Mouse (Mus musculus): ENCODE results near the gene Gm49318. TPM values are rescaled to one million over a fixed set of nuclear protein-coding genes. Genes with fewer than 3 reads are reported as not detected.

Gene Gm49318
- polyA plus RNA-seq (2012) = not detected in 2 replicates

GRCm38 (mm10) chr9:22070791-22071573 is at the start of gene Gm49318, which contains the start of gene Zfp653:
Gene Gm49318 (minus strand): TSS chr9:22071259.
Gene Zfp653 (minus strand): TSS chr9:22071376.
- TF ChIP-seq GATA1 (IDR thresholded peaks at IDR 0.05; ENCODE audit: low read length) = no peak
- no peak for TF ChIP-seq TAL1 (IDR thresholded peaks at IDR 0.05; ENCODE audit: low read length)
- Histone ChIP-seq H3K36me3 (ENCODE audit: control insufficient read depth) (peaks cover 67% of the 10 kb centered on the region), H3K27me3 (ENCODE audit: control insufficient read depth) (no peaks in the 10 kb centered on the region), H3K9me3 (ENCODE audit: control insufficient read depth, low read length) (no peaks in the 10 kb centered on the region), H3K4me1 (ENCODE audit: control insufficient read depth) (peaks cover 23% of the 10 kb centered on the region), H3K4me3 (replicated peaks) (peak within 1 kb of the TSS; percentile 88)

- no peak for TF ChIP-seq GATA1 (IDR thresholded peaks at IDR 0.05; ENCODE audit: low read length)
- TF ChIP-seq TAL1 (IDR thresholded peaks at IDR 0.05; ENCODE audit: low read length) = no peak
- no peaks in the 10 kb centered on the region for H3K27me3 ChIP-seq (ENCODE audit: control insufficient read depth)
- H3K36me3 ChIP-seq (ENCODE audit: control insufficient read depth) = peaks cover 12% of the 10 kb centered on the region
- no peaks in the 10 kb centered on the region for H3K9me3 ChIP-seq (ENCODE audit: control insufficient read depth, low read length)
- H3K4me1 ChIP-seq (ENCODE audit: control insufficient read depth) = peaks cover 68% of the 10 kb centered on the region
- H3K4me3 ChIP-seq (replicated peaks) = no peak overlapping the region
These were observed 48.5 kb upstream of the Gm49318 start for GRCm38 (mm10) chr9:22119543-22119942.

GRCm38 (mm10) chr9:22117754-22118456 is 46.8 kb upstream of the Gm49318 start:
- Histone ChIP-seq H3K36me3 (ENCODE audit: control insufficient read depth) (peaks cover 23% of the 10 kb centered on the region), H3K4me3 (replicated peaks) (peak overlapping the region; percentile 83), H3K4me1 (ENCODE audit: control insufficient read depth) (peaks cover 57% of the 10 kb centered on the region), H3K27me3 (ENCODE audit: control insufficient read depth) (no peaks in the 10 kb centered on the region), H3K9me3 (ENCODE audit: control insufficient read depth, low read length) (no peaks in the 10 kb centered on the region)
- TF ChIP-seq GATA1 (IDR thresholded peaks at IDR 0.05; ENCODE audit: low read length) = no peak

- Histone ChIP-seq H3K4me1 (ENCODE audit: control insufficient read depth) (peaks cover 47% of the 10 kb centered on the region), H3K27me3 (ENCODE audit: control insufficient read depth) (no peaks in the 10 kb centered on the region), H3K9me3 (ENCODE audit: control insufficient read depth, low read length) (no peaks in the 10 kb centered on the region), H3K4me3 (replicated peaks) (peak within 1 kb of the TSS; percentile 83), H3K36me3 (ENCODE audit: control insufficient read depth) (peaks cover 34% of the 10 kb centered on the region)
- TF ChIP-seq GATA1 (IDR thresholded peaks at IDR 0.05; ENCODE audit: low read length) (no peak), TAL1 (IDR thresholded peaks at IDR 0.05; ENCODE audit: low read length) (no peak)
These were observed 45.8 kb upstream of the Gm49318 start, which contains the start of gene Elof1 for GRCm38 (mm10) chr9:22116740-22117426. Gene Elof1 (minus strand): TSS chr9:22117172.

DNA sequence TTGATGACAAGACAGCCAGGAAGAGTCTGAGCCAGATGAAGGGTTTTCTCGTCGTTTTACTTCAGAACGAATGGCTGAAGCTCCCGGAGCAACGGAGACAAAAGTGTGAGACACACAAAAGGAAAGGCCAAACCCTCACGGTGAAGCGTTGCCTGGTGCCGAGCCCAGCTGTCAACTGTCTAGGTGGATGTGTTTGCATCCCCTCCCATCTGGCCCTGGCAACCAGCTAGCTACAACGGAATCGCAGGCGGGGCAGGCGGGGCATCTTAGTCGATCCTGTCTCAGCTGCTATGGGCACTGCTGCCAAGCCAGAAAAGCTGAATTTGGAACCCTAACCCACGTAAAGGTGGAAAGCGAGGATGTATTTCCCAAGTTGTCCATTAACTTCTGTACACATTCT is 45.0 kb upstream of the Gm49318 start:
- Histone ChIP-seq H3K4me3 (replicated peaks) (peak overlapping the region; percentile 83), H3K9me3 (ENCODE audit: control insufficient read depth, low read length) (no peaks in the 10 kb centered on the region), H3K27me3 (ENCODE audit: control insufficient read depth) (no peaks in the 10 kb centered on the region), H3K36me3 (ENCODE audit: control insufficient read depth) (peaks cover 42% of the 10 kb centered on the region), H3K4me1 (ENCODE audit: control insufficient read depth) (peaks cover 40% of the 10 kb centered on the region)
- TF ChIP-seq TAL1 (IDR thresholded peaks at IDR 0.05; ENCODE audit: low read length) (no peak), GATA1 (IDR thresholded peaks at IDR 0.05; ENCODE audit: low read length) (no peak)

- no peaks in the 10 kb centered on the region for H3K9me3 ChIP-seq (ENCODE audit: control insufficient read depth, low read length)
- no peaks in the 10 kb centered on the region for H3K27me3 ChIP-seq (ENCODE audit: control insufficient read depth)
- TF ChIP-seq TAL1 (IDR thresholded peaks at IDR 0.05; ENCODE audit: low read length) = no peak
- TF ChIP-seq GATA1 (IDR thresholded peaks at IDR 0.05; ENCODE audit: low read length) = no peak
- H3K4me3 ChIP-seq (replicated peaks) = peak overlapping the region; percentile 83
- peaks cover 46% of the 10 kb centered on the region for H3K36me3 ChIP-seq (ENCODE audit: control insufficient read depth)
- H3K4me1 ChIP-seq (ENCODE audit: control insufficient read depth) = peaks cover 35% of the 10 kb centered on the region
These were observed 44.6 kb upstream of the Gm49318 start for GRCm38 (mm10) chr9:22115635-22116034.

- H3K4me1 ChIP-seq (ENCODE audit: control insufficient read depth) = no peaks in the 10 kb centered on the region; the same call in 1 of the 2 replicates
- H3K36me3 ChIP-seq (ENCODE audit: control insufficient read depth) = peaks cover 42% of the 10 kb centered on the region
- no peak overlapping the region for H3K4me3 ChIP-seq (replicated peaks)
- H3K27me3 ChIP-seq (ENCODE audit: control insufficient read depth) = no peaks in the 10 kb centered on the region
- TF ChIP-seq TAL1 (IDR thresholded peaks at IDR 0.05; ENCODE audit: low read length) = no peak
- no peak for TF ChIP-seq GATA1 (IDR thresholded peaks at IDR 0.05; ENCODE audit: low read length)
- H3K9me3 ChIP-seq (ENCODE audit: control insufficient read depth, low read length) = no peaks in the 10 kb centered on the region
These were observed 37.1 kb upstream of the Gm49318 start for GRCm38 (mm10) chr9:22108194-22108593.

DNA sequence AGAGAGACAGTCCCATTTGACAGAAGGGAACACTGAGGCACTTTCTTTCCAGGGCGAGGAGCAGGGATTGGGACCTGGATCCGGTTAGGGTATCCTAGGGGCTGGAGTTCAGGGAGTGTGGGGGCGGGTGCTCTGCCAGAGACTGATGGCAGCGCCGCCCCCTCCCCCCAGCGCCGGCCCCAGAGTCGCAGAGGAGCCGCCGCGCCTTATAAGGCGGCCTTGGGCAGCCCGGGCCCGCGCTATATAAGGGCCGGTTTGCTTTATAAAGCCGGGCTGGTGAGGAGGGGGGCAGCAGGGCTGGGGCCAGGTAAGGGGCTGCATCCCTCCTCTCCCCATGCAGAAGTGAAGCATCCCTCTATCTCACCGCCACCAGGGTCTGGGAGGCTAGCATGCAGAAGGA is 28.9 kb upstream of the Gm49318 start:
- H3K27me3 ChIP-seq (ENCODE audit: control insufficient read depth) = peaks cover 72% of the 10 kb centered on the region
- peaks cover 2% of the 10 kb centered on the region; the same call in 1 of the 2 replicates for H3K9me3 ChIP-seq (ENCODE audit: control insufficient read depth, low read length)
- no peak for TF ChIP-seq GATA1 (IDR thresholded peaks at IDR 0.05; ENCODE audit: low read length)
- TF ChIP-seq TAL1 (IDR thresholded peaks at IDR 0.05; ENCODE audit: low read length) = no peak
- no peaks in the 10 kb centered on the region for H3K36me3 ChIP-seq (ENCODE audit: control insufficient read depth)
- H3K4me1 ChIP-seq (ENCODE audit: control insufficient read depth) = peaks cover 7% of the 10 kb centered on the region
- no peak overlapping the region for H3K4me3 ChIP-seq (replicated peaks)

All from erythroblast, embryonic 14.5 days (primary cell).